Mouse (Mus musculus): ENCODE results near the gene Crebzf.
A peak's percentile ranks its signal among the peaks of the same experiment; 100 is the strongest.

Crebzf gene

GRCm38 (mm10) chr7:90442518-90443080 lies at the start of gene Crebzf:
Gene Crebzf (plus strand): TSS chr7:90442729.
- peak; percentile 99 for DNase-seq (ENCODE audit: low spot score)

GRCm38 (mm10) chr7:90395073-90395472 lies 47.5 kb upstream of the Crebzf start:
- DNase-seq (ENCODE audit: low spot score), result no peak

- peak; percentile 22 for DNase-seq (ENCODE audit: low spot score)
These were observed 46.6 kb upstream of the Crebzf start for GRCm38 (mm10) chr7:90395928-90396327.

- peak; percentile 81 for DNase-seq (ENCODE audit: low spot score)
These were observed 32.6 kb upstream of the Crebzf start for GRCm38 (mm10) chr7:90409934-90410333.

DNA sequence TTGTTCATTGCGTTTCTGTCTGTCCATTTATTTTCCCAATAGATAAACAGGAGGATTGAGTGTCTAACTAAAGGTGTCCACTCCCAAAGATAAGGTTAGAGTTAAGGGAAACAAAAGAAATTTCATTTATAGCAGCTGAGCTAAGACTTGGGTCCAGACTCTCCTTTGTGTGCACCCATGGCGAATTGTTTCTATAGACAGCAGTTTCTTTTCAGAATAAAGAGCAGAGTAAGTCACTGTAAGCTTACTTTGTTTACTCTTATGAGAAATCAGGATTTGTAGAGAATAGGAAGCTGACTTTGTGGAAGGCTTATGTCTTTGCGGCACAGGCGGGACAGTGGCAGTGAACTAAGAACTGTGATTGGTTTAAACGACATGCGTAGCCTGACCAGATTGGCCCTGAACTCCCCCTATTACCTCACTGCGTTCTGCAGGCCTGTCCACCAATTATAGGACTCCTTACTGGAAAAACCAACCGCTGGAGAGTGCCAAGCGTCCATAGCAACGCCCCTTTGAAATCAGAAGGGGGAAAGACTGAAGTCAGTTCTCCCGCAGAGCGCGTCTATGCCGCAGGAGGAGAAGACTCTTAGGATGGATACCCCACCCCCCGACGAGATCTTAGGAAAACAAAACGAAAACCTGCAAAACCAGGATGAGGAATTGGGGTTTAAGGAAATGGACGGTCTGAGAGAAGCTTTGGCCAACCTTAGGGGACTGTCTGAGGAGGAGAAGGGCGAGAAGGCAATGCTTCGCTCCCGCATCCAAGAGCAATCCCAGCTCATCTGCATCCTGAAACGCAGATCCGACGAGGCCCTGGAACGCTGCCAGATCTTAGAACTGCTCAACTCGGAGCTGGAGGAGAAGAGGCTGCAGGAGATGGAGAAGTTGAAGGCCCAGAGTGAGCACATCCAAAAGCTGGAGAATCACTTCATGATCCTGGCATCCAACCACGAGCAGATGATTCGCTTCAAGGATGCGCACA lies 16.2 kb upstream of the Crebzf start, which contains the start of gene Ccdc89:
Gene Ccdc89 (plus strand): TSS at position 558 of the 982 bp plus-strand sequence.
- peak; percentile 92 for DNase-seq (ENCODE audit: low spot score)

- DNase-seq (ENCODE audit: low spot score), result no peak
These were observed 15.5 kb upstream of the Crebzf start for GRCm38 (mm10) chr7:90427006-90427405.

DNA sequence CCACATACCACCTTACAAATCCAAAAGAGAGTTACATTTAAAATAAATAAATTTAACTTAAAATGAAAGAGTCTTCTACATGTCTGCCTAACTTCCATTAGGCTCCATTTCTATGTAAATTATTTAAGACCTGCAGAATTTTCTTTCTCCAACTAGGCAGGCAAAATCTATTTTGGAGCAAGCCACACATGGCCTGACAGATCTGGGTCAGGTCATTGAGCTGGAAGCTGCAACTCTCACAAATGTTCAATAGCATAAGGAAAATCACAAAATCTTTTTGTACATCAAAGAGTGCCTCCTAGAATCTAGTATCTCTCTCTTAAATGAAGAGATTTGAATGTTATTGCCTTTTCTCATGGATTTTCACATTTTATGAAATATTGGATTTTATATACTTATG lies 10.3 kb upstream of the Crebzf start:
- no peak for DNase-seq (ENCODE audit: low spot score)

GRCm38 (mm10) chr7:90440044-90440443 lies 2.5 kb upstream of the Crebzf start:
- no peak for DNase-seq (ENCODE audit: low spot score)

DNA sequence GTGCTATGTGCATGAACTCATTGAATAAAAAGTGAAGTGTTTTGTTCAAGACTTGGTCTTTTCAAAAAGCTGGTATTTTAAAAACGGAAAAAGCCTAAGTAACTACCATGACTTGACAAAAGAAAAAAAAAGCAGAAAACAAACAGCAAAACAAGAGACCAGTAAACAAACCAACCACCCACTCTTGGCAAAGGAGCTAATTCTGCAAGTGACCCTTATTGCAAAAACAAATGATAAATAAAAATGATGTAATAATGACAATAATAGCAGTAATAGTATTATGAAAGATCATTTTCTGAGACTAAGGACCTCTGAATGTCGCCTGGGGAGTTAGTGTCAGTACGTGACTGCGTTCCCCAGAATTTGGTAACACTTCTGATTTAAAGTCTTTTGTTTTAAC lies 459 bp upstream of the Crebzf start:
- no peak for DNase-seq (ENCODE audit: low spot score)

DNA sequence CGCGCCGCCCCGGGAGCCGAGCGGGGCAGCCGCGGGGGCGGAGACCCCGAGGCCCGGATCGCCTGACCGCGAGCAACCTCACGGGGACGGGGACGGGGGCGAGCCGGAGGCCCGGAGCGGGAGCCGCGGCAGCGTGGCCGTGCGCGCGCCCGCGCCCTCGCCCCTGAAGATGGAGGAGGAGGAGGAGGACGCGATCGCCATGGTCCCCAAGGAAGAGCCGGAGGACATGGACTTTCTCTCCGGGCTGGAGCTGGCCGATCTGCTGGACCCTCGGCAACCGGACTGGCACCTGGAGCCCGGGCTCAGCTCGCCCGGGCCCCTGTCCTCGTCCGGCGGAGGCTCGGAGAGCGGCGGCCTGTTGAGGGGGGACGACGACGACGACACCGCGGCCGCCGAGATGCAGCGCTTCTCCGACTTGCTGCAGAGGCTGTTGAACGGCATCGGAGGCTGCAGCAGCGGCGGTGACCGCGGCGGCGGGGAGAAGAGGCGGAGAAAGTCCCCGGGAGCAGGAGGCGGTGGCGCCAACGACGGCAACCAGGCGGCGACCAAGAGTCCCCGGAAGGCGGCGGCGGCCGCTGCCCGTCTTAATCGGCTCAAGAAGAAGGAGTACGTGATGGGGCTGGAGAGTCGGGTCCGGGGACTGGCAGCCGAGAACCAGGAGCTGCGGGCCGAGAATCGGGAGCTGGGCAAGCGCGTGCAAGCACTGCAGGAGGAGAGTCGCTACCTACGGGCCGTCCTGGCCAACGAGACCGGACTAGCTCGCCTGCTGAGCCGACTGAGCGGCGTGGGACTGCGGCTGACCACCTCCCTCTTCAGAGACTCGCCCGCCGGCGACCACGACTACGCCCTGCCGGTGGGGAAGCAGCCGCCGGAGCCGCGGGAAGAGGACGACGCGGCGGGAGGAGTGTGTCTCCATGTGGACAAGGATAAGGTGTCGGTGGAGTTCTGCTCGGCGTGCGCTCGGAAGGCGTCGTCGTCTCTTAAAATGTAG lies 867 bp downstream of the Crebzf start:
- DNase-seq (ENCODE audit: low spot score), result peak; percentile 74

- peak; percentile 52 for DNase-seq (ENCODE audit: low spot score)
These were observed 1.7 kb downstream of the Crebzf start for GRCm38 (mm10) chr7:90444206-90444605.

DNA sequence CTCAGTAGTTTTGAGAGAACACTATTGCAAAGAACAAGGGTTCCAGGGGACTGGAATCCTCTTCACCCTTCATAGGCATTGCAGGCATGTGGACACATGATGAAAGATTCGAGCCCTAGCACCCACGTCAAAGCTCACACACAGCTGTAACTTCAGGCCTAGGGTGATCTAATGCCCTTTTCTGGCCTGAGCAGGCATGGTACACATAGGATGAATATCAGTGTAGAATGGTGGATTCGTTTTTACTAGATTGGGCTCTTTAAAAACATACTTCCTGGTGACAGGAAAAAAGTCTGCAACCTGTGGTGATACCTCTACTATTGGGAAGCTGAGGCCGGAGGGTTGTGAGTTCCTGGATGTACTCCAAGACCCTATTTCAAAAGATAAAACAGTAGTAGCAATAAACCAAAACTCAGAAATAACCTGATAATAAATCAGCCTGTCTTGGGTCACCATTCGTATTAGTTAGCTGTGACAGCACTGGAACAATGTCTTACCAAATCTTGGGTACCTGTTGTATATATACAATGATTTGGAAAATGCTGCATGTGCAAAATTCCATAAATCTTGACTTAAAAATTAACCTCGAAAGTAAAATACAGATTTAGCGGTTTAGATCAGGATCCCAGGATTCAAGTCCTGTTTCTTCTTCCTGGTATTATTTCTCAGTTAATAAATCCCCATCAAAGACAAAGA lies 13.8 kb downstream of the Crebzf start:
- peak; percentile 3 for DNase-seq (ENCODE audit: low spot score)

- peak; percentile 93 for DNase-seq (ENCODE audit: low spot score)
These were observed 14.4 kb downstream of the Crebzf start, which contains the start of gene Tmem126a for GRCm38 (mm10) chr7:90456845-90457468. Gene Tmem126a (minus strand): TSS chr7:90457229.

GRCm38 (mm10) chr7:90457517-90457916 lies 15.0 kb downstream of the Crebzf start:
- peak; percentile 68 for DNase-seq (ENCODE audit: low spot score)

DNA sequence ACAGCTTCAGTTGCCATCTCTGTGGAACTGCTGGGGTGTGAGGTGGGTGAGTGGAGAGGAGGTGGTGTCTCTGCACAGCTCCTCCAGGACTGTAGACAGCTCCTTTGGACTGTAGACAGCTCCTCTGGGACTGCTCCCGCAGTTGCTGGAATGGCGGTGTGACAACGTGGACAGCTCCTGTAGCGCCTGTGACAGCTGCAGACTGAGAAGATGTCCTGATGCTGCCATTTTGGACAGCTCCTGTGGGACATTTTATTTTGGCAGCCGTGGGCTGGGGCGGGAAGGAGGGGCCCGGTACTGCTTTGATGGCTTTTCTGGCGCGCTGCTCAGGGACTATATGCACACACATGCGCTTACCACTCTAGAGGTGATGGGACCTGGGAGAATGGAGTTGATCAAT lies 17.8 kb downstream of the Crebzf start:
- peak; percentile 4 for DNase-seq (ENCODE audit: low spot score)

GRCm38 (mm10) chr7:90460930-90461329 lies 18.4 kb downstream of the Crebzf start:
- DNase-seq (ENCODE audit: low spot score), result peak; percentile 34

DNA sequence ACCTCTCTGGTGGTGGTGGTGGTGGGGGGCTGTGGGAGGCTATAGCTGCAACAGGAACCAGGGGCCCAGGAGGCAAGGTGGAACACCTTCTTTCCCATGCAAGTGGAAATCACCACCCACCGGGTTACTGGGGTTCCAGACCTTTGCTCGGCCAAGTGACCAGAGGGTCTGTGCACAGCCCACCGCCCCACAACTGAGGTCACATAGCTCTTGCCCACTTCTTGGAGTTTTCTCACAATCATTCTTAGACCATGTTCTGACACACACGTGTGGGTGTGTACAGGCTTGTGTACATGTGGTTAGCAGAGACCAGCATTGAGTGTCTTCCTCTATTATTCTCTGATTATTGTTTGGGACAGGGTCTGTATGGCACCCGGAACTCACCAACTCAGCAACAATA lies 18.9 kb downstream of the Crebzf start:
- DNase-seq (ENCODE audit: low spot score), result no peak

- no peak for DNase-seq (ENCODE audit: low spot score)
These were observed 31.0 kb downstream of the Crebzf start for GRCm38 (mm10) chr7:90473511-90473910.

DNA sequence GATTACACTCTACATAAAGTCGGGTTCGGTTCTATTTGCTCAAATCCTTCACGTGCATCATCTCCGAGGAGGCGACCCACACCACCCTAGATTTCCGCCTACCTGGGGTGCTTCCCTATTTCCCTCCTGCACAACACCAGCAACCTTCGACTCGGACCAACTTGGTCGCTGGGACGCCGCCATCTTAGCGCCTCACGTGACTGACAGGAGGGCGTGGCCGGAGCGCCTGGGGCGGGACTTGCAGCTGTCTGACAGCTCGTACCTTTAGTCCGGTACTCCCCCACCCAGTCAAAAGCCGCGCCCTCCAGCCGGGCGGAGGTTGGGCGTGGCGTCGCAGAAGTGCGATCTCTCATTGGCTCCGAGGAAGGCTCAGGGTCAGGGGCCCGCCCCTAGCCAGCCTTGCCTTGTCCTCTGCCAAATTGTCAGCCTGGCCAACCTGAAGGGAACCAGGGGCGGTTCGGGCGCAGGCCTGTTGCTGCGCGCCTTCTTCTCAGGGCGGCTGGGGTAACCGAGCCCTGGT lies 33.3 kb downstream of the Crebzf start, which contains the start of gene Tmem126b:
Gene Tmem126b (minus strand): TSS at position 209 of the 520 bp plus-strand sequence.
- DNase-seq (ENCODE audit: low spot score), result peak; percentile 98

All from embryo, embryonic 10.5 days (tissue).